Mouse (Mus musculus): Measurements from ENCODE around the gene Rpgr.
A peak's percentile ranks its signal among the peaks of the same experiment; 100 is the strongest.

The Rpgr gene

GRCm38 (mm10) chrX:10216410-10216949, at the start of gene Rpgr:
TSS of gene Rpgr (minus strand) at chrX:10216920.
- peak; percentile 90 for DNase-seq (ENCODE audit: low spot score)

GRCm38 (mm10) chrX:10258260-10258659, 41.5 kb upstream of the Rpgr start:
- DNase-seq (ENCODE audit: low spot score) = no peak

GRCm38 (mm10) chrX:10257774-10258173, 41.1 kb upstream of the Rpgr start:
- DNase-seq (ENCODE audit: low spot score) = no peak

GRCm38 (mm10) chrX:10251852-10252504, 35.3 kb upstream of the Rpgr start, which contains the start of gene Otc:
TSS of gene Otc (plus strand) at chrX:10252305.
- peak; percentile 13 for DNase-seq (ENCODE audit: low spot score)

- no peak for DNase-seq (ENCODE audit: low spot score)
Measured at GRCm38 (mm10) chrX:10251357-10251756, 34.6 kb upstream of the Rpgr start.

- no peak for DNase-seq (ENCODE audit: low spot score)
Measured at GRCm38 (mm10) chrX:10243916-10244315, 27.2 kb upstream of the Rpgr start.

- DNase-seq (ENCODE audit: low spot score) = no peak
Measured at GRCm38 (mm10) chrX:10239515-10239914, 22.8 kb upstream of the Rpgr start.

GRCm38 (mm10) chrX:10234617-10235016, 17.9 kb upstream of the Rpgr start:
- DNase-seq (ENCODE audit: low spot score) = no peak

GRCm38 (mm10) chrX:10233051-10233450, 16.3 kb upstream of the Rpgr start:
- peak; percentile 7 for DNase-seq (ENCODE audit: low spot score)

GRCm38 (mm10) chrX:10219281-10219680, 2.6 kb upstream of the Rpgr start:
- no peak for DNase-seq (ENCODE audit: low spot score)

GRCm38 (mm10) chrX:10215972-10216371, 748 bp downstream of the Rpgr start:
- DNase-seq (ENCODE audit: low spot score) = peak; percentile 49

GRCm38 (mm10) chrX:10205937-10206336, 10.8 kb downstream of the Rpgr start:
- DNase-seq (ENCODE audit: low spot score) = no peak

- peak; percentile 71 for DNase-seq (ENCODE audit: low spot score)
Measured at GRCm38 (mm10) chrX:10201289-10201688, 15.4 kb downstream of the Rpgr start.

GRCm38 (mm10) chrX:10152390-10152789, 64.3 kb downstream of the Rpgr start:
- no peak for DNase-seq (ENCODE audit: low spot score)

- peak; percentile 21 for DNase-seq (ENCODE audit: low spot score)
Measured at GRCm38 (mm10) chrX:10117065-10117719, 99.5 kb downstream of the Rpgr start, which contains the start of gene Srpx. TSS of gene Srpx (minus strand) at chrX:10117709.

GRCm38 (mm10) chrX:10115780-10116179, 100.9 kb downstream of the Rpgr start:
- no peak for DNase-seq (ENCODE audit: low spot score)

GRCm38 (mm10) chrX:10110736-10111135, 106.0 kb downstream of the Rpgr start:
- no peak for DNase-seq (ENCODE audit: low spot score)

GRCm38 (mm10) chrX:10108558-10108957, 108.2 kb downstream of the Rpgr start:
- no peak for DNase-seq (ENCODE audit: low spot score)

- no peak for DNase-seq (ENCODE audit: low spot score)
Measured at GRCm38 (mm10) chrX:10105475-10105874, 111.2 kb downstream of the Rpgr start.

- no peak for DNase-seq (ENCODE audit: low spot score)
Measured at GRCm38 (mm10) chrX:10102739-10103138, 114.0 kb downstream of the Rpgr start.

GRCm38 (mm10) chrX:10095797-10096196, 120.9 kb downstream of the Rpgr start:
- no peak for DNase-seq (ENCODE audit: low spot score)

GRCm38 (mm10) chrX:10080385-10080784, 136.3 kb downstream of the Rpgr start:
- DNase-seq (ENCODE audit: low spot score) = no peak

GRCm38 (mm10) chrX:10079981-10080380, 136.7 kb downstream of the Rpgr start:
- DNase-seq (ENCODE audit: low spot score) = no peak

Data from retina, embryonic 14.5 days (tissue).